Mouse (Mus musculus): ENCODE measurements around the gene Gm29609. TPM values are rescaled to one million over a fixed set of nuclear protein-coding genes. Genes with fewer than 3 reads are reported as not detected.
A peak's percentile ranks its signal among the peaks of the same experiment; 100 is the strongest.

Gene Gm29609
- polyA plus RNA-seq, 1 experiment from 2014 or later = 1.7 TPM

GRCm38 (mm10) chr5:31192939-31193630, 13.4 kb upstream of the Gm29609 start, which contains the start of the genes Snx17 and Eif2b4:
Snx17 (plus strand) TSS chr5:31193227.
Eif2b4 (minus strand) TSS chr5:31193430.
- H3K27ac ChIP-seq = peak within 1 kb of the TSS; percentile 79
- H3K4me2 ChIP-seq (replicated peaks) = peak within 1 kb of the TSS; percentile 81
- no peaks in the 10 kb centered on the region for H3K9me3 ChIP-seq (ENCODE audit: control insufficient read depth, low read length)
- ATAC-seq (ENCODE audit: low FRiP score) = peak; percentile 97
- peak within 1 kb of the TSS; percentile 70 for H3K4me3 ChIP-seq (replicated peaks; ENCODE audit: low read length)
- H3K9ac ChIP-seq = peak within 1 kb of the TSS; percentile 81
- H3K27me3 ChIP-seq (ENCODE audit: control insufficient read depth, insufficient read depth, low read length) = no peaks in the 10 kb centered on the region
- under 1% methylated on average over 46 of the region's 48 CpGs for WGBS
- peaks cover 69% of the 10 kb centered on the region for H3K36me3 ChIP-seq (replicated peaks; ENCODE audit: control insufficient read depth, insufficient read depth)
- DNase-seq (ENCODE audit: low spot score) = peak; percentile 99
- H3K4me1 ChIP-seq (replicated peaks; ENCODE audit: control insufficient read depth, insufficient read depth, low read length) = peaks cover 20% of the 10 kb centered on the region

- Histone ChIP-seq H3K27ac (peak overlapping the region; percentile 76), H3K9me3 (ENCODE audit: control insufficient read depth, low read length) (no peaks in the 10 kb centered on the region), H3K4me2 (replicated peaks) (peak overlapping the region; percentile 78), H3K4me3 (replicated peaks; ENCODE audit: low read length) (peak overlapping the region; percentile 70), H3K9ac (peak overlapping the region; percentile 81), H3K4me1 (replicated peaks; ENCODE audit: control insufficient read depth, insufficient read depth, low read length) (peaks cover 20% of the 10 kb centered on the region), H3K36me3 (replicated peaks; ENCODE audit: control insufficient read depth, insufficient read depth) (peaks cover 69% of the 10 kb centered on the region), H3K27me3 (ENCODE audit: control insufficient read depth, insufficient read depth, low read length) (no peaks in the 10 kb centered on the region)
- ATAC-seq (ENCODE audit: low FRiP score) = peak; percentile 59; the same call in 1 of the 2 replicates
- 17% methylated on average over 42 of the region's 42 CpGs for WGBS
- no peak for DNase-seq (ENCODE audit: low spot score)
Observed at GRCm38 (mm10) chr5:31192045-31192938, 12.6 kb upstream of the Gm29609 start.

- no peaks in the 10 kb centered on the region for H3K9me3 ChIP-seq (ENCODE audit: control insufficient read depth, low read length)
- ATAC-seq (ENCODE audit: low FRiP score) = no peak
- H3K4me3 ChIP-seq (replicated peaks; ENCODE audit: low read length) = no peak overlapping the region
- H3K27ac ChIP-seq = no peak overlapping the region
- WGBS = 92% methylated on average over 9 of the region's 9 CpGs
- H3K36me3 ChIP-seq (replicated peaks; ENCODE audit: control insufficient read depth, insufficient read depth) = peaks cover 54% of the 10 kb centered on the region
- DNase-seq (ENCODE audit: low spot score) = no peak
- no peak overlapping the region for H3K4me2 ChIP-seq (replicated peaks)
- peaks cover 20% of the 10 kb centered on the region for H3K4me1 ChIP-seq (replicated peaks; ENCODE audit: control insufficient read depth, insufficient read depth, low read length)
- no peaks in the 10 kb centered on the region for H3K27me3 ChIP-seq (ENCODE audit: control insufficient read depth, insufficient read depth, low read length)
- H3K9ac ChIP-seq = no peak overlapping the region
Observed at GRCm38 (mm10) chr5:31190201-31190600, 10.5 kb upstream of the Gm29609 start.

- H3K27ac ChIP-seq = no peak overlapping the region
- no peak overlapping the region for H3K4me3 ChIP-seq (replicated peaks; ENCODE audit: low read length)
- peaks cover 11% of the 10 kb centered on the region for H3K4me1 ChIP-seq (replicated peaks; ENCODE audit: control insufficient read depth, insufficient read depth, low read length)
- H3K9me3 ChIP-seq (ENCODE audit: control insufficient read depth, low read length) = no peaks in the 10 kb centered on the region
- peaks cover 45% of the 10 kb centered on the region for H3K36me3 ChIP-seq (replicated peaks; ENCODE audit: control insufficient read depth, insufficient read depth)
- WGBS = 82% methylated on average over 4 of the region's 4 CpGs
- no peaks in the 10 kb centered on the region for H3K27me3 ChIP-seq (ENCODE audit: control insufficient read depth, insufficient read depth, low read length)
- ATAC-seq (ENCODE audit: low FRiP score) (no peak), DNase-seq (ENCODE audit: low spot score) (no peak)
- H3K4me2 ChIP-seq (replicated peaks) = no peak overlapping the region
- H3K9ac ChIP-seq = no peak overlapping the region
Observed at GRCm38 (mm10) chr5:31188223-31188840, 8.6 kb upstream of the Gm29609 start.

GRCm38 (mm10) chr5:31183678-31184077, 4.0 kb upstream of the Gm29609 start:
- no peaks in the 10 kb centered on the region for H3K9me3 ChIP-seq (ENCODE audit: control insufficient read depth, low read length)
- DNase-seq (ENCODE audit: low spot score) (no peak), ATAC-seq (ENCODE audit: low FRiP score) (no peak)
- H3K9ac ChIP-seq = no peak overlapping the region
- no peak overlapping the region for H3K4me3 ChIP-seq (replicated peaks; ENCODE audit: low read length)
- H3K36me3 ChIP-seq (replicated peaks; ENCODE audit: control insufficient read depth, insufficient read depth) = peaks cover 20% of the 10 kb centered on the region
- peaks cover 10% of the 10 kb centered on the region for H3K4me1 ChIP-seq (replicated peaks; ENCODE audit: control insufficient read depth, insufficient read depth, low read length)
- H3K4me2 ChIP-seq (replicated peaks) = no peak overlapping the region
- H3K27ac ChIP-seq = no peak overlapping the region
- no peaks in the 10 kb centered on the region for H3K27me3 ChIP-seq (ENCODE audit: control insufficient read depth, insufficient read depth, low read length)
- 62% methylated on average over 4 of the region's 4 CpGs for WGBS

- DNase-seq (ENCODE audit: low spot score) = no peak
- WGBS = 94% methylated on average over 9 of the region's 9 CpGs
Observed at GRCm38 (mm10) chr5:31181183-31181770, 1.6 kb upstream of the Gm29609 start.

GRCm38 (mm10) chr5:31179301-31179765, 378 bp downstream of the Gm29609 start:
- no peak for DNase-seq (ENCODE audit: low spot score)
- 0% methylated on average over 25 of the region's 25 CpGs for WGBS
- Histone ChIP-seq H3K4me1 (replicated peaks; ENCODE audit: control insufficient read depth, insufficient read depth, low read length) (peaks cover 11% of the 10 kb centered on the region), H3K36me3 (replicated peaks; ENCODE audit: control insufficient read depth, insufficient read depth) (peaks cover 13% of the 10 kb centered on the region), H3K27ac (peak overlapping the region; percentile 90), H3K4me2 (replicated peaks) (peak overlapping the region; percentile 96), H3K9me3 (ENCODE audit: control insufficient read depth, low read length) (no peaks in the 10 kb centered on the region), H3K27me3 (ENCODE audit: control insufficient read depth, insufficient read depth, low read length) (no peaks in the 10 kb centered on the region), H3K9ac (peak overlapping the region; percentile 66), H3K4me3 (replicated peaks; ENCODE audit: low read length) (peak overlapping the region; percentile 78)
- ATAC-seq (ENCODE audit: low FRiP score) = peak; percentile 76

More at GRCm38 (mm10) chr5:31181183-31181770, 1.6 kb upstream of the Gm29609 start:
- Histone ChIP-seq H3K27me3 (ENCODE audit: control insufficient read depth, insufficient read depth, low read length) (no peaks in the 10 kb centered on the region), H3K36me3 (replicated peaks; ENCODE audit: control insufficient read depth, insufficient read depth) (0 out of 2 replicates have a peak, but pooled peaks cover 7% of the 10 kb centered on the region), H3K4me3 (replicated peaks; ENCODE audit: low read length) (0 out of 2 replicates have a peak overlapping the region, but pooled peaks have one; percentile 78), H3K27ac (peak overlapping the region; percentile 90; the same call in 1 of the 2 replicates), H3K4me2 (replicated peaks) (no peak overlapping the region; the same call in 1 of the 2 replicates), H3K9me3 (ENCODE audit: control insufficient read depth, low read length) (no peaks in the 10 kb centered on the region), H3K9ac (no peak overlapping the region), H3K4me1 (replicated peaks; ENCODE audit: control insufficient read depth, insufficient read depth, low read length) (peaks cover 11% of the 10 kb centered on the region)
- ATAC-seq (ENCODE audit: low FRiP score) = no peak

GRCm38 (mm10) chr5:31168630-31169029, 11.1 kb downstream of the Gm29609 start:
- Histone ChIP-seq H3K4me2 (replicated peaks) (no peak overlapping the region), H3K4me1 (replicated peaks; ENCODE audit: control insufficient read depth, insufficient read depth, low read length) (no peaks in the 10 kb centered on the region), H3K27ac (no peak overlapping the region), H3K9me3 (ENCODE audit: control insufficient read depth, low read length) (no peaks in the 10 kb centered on the region), H3K9ac (no peak overlapping the region), H3K4me3 (replicated peaks; ENCODE audit: low read length) (no peak overlapping the region), H3K27me3 (ENCODE audit: control insufficient read depth, insufficient read depth, low read length) (no peaks in the 10 kb centered on the region), H3K36me3 (replicated peaks; ENCODE audit: control insufficient read depth, insufficient read depth) (peaks cover 98% of the 10 kb centered on the region)
- DNase-seq (ENCODE audit: low spot score) (no peak), ATAC-seq (ENCODE audit: low FRiP score) (no peak)
- 92% methylated on average over 4 of the region's 4 CpGs for WGBS

Data from hindbrain, embryonic 14.5 days (tissue).